Mouse (Mus musculus): ENCODE measurements around the gene Flt1. TPM values are rescaled to one million over a fixed set of nuclear protein-coding genes. Genes with fewer than 3 reads are reported as not detected.

Gene Flt1
- polyA plus RNA-seq (2016; fragmentation: Nextera tagmentation; extraction: Ambion mirVana) = 8.7 and 10.3 TPM in 2 replicates

DNA sequence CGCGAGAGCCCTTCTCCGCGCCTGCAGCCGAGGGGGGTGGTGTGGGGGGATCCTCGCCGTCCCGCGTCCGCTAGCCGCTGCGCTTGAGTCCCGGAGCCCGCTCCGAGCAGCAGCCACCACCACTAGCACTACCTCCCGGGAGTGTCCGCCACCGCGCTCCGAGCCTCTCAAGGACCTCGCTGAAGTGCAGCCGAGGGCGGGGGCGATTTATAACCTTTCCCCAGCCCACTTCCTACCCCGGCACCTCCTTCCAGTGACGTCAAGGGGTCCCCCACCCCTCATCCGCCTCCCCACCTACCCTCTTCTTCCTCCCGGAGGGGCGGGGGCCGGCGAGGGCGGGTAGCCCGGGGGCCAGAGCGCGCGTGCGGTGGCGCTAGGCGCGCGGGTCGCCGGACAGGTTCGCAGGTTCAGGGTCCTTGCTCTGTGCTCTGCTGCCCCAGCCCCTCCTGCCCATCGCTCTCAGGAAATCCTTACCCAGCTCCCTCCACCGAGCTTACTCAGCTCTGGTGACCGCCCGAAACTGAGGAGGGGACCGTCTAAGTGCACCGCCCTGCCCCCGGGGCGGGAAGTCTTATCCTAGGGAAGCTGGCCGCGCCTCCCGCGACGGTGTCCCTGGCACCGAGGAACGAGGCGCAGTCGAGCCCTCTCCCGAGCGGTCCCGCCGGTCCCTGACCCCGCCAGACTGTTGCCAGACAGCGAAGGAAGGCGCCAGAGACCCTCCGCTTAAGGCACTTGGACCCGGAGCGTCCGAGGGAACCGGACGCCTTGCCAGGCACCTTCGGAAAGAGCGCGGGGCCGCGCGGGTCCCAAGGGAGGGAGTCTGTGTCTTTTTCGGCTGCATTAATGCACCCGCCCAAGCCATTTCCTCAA lies at the start of gene Flt1:
Flt1 (minus strand) TSS at position 181 of the 870 bp plus-strand sequence.
- no peaks in the 10 kb centered on the region for H3K36me3 ChIP-seq (replicated peaks)
- peaks cover 27% of the 10 kb centered on the region for H3K4me1 ChIP-seq
- H3K27me3 ChIP-seq (ENCODE audit: poor library complexity, severe bottlenecking) = peaks cover 99% of the 10 kb centered on the region
- peak; percentile 56 for DNase-seq (ENCODE audit: extremely low spot score, low spot score)
- H3K4me3 ChIP-seq = peak within 1 kb of the TSS; percentile 54
- WGBS = under 1% methylated on average over 81 of the region's 82 CpGs
- peak within 1 kb of the TSS; percentile 62 for H3K27ac ChIP-seq
- H3K9me3 ChIP-seq = no peaks in the 10 kb centered on the region

DNA sequence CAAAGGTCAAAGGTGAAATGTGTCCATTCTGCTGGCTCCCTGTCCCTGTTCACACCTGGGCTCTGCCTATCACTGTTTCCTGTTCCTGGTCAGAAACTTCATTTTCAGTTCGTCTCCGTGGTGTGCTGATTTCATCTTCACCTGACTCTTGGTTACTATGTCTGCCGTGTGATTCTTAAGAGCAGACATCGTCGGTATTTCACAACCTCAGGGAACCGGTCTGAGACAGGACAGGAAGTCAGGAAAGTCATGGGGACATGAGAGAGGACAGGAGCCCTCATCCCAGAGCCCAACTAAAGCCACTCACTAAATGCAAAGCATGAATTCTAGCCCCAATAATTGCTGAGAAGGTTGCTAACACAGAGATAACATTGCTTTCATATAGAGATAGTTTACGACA lies 49.4 kb upstream of the Flt1 start:
- peaks cover 10% of the 10 kb centered on the region for H3K4me1 ChIP-seq
- H3K27me3 ChIP-seq (ENCODE audit: poor library complexity, severe bottlenecking) = no peaks in the 10 kb centered on the region
- H3K9me3 ChIP-seq = no peaks in the 10 kb centered on the region
- H3K27ac ChIP-seq = no peak overlapping the region
- 86% methylated on average over 7 of the region's 7 CpGs for WGBS
- H3K36me3 ChIP-seq (replicated peaks) = no peaks in the 10 kb centered on the region
- H3K4me3 ChIP-seq = no peak overlapping the region
- no peak for DNase-seq (ENCODE audit: extremely low spot score, low spot score)

DNA sequence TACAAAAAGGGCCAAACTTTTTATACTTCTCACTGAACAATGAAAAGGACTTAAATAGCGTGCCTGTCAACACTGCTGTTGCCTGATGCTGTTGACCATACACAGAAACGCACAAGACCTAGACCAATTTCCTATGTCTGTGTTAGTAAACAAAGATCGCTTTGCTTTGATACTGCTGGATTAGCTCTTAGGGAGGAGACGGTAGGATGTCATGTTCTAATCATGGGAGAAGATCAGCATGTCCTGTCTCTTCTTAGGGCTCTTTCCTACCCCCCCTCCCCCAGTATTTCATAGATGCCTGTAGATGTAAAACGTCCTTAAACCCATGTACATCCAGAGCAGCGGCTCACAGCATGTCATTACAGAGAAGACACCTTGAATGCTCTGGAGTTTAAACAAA lies 44.1 kb upstream of the Flt1 start:
- Histone ChIP-seq H3K4me1 (no peaks in the 10 kb centered on the region), H3K9me3 (no peaks in the 10 kb centered on the region), H3K27me3 (ENCODE audit: poor library complexity, severe bottlenecking) (no peaks in the 10 kb centered on the region), H3K27ac (no peak overlapping the region), H3K4me3 (no peak overlapping the region), H3K36me3 (replicated peaks) (no peaks in the 10 kb centered on the region)
- no peak for DNase-seq (ENCODE audit: extremely low spot score, low spot score)
- WGBS = 87% methylated on average over 6 of the region's 6 CpGs

DNA sequence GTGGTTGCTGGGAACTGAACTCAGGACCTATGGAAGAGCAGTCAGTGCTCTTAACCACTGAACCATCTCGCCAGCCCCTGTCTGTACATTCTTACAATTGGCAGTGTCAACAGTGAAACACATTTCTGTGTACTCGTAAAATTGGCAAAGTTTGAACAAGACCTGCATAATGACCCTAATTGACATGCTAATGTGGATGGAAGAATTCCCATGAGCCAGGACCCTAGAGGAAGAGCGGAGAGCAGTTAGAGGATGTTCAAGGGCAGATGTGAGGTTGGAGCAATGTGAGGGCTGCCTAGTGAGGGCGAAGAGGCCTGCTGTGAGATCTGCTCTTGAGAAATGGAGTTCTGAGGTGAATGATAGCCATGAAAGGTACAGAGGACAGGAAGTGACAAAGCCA lies 38.2 kb upstream of the Flt1 start:
- H3K4me3 ChIP-seq = no peak overlapping the region
- no peak overlapping the region for H3K27ac ChIP-seq
- no peaks in the 10 kb centered on the region for H3K27me3 ChIP-seq (ENCODE audit: poor library complexity, severe bottlenecking)
- no peaks in the 10 kb centered on the region for H3K36me3 ChIP-seq (replicated peaks)
- peaks cover 14% of the 10 kb centered on the region for H3K4me1 ChIP-seq
- 97% methylated on average over 4 of the region's 4 CpGs for WGBS
- DNase-seq (ENCODE audit: extremely low spot score, low spot score) = no peak
- H3K9me3 ChIP-seq = no peaks in the 10 kb centered on the region

DNA sequence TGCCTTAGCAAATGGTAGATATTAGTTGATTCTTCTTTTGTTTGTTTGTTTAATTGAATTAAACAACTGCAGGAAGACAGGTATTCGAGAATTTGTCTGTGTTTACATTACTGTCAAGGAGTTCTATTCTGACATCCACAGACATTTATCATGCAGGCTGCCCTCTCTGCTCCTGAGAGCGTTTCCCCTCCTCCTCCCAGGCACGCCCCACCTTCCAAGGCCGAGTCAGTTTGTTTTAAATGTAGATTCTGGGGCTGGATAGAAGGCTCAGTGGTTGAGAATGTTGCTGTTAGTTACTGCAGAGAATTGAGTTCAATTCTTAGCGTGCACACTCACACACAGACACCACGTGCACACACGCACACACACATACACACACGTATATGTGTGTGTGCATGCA lies 36.2 kb upstream of the Flt1 start:
- Histone ChIP-seq H3K9me3 (no peaks in the 10 kb centered on the region), H3K36me3 (replicated peaks) (no peaks in the 10 kb centered on the region), H3K4me3 (no peak overlapping the region), H3K27me3 (ENCODE audit: poor library complexity, severe bottlenecking) (no peaks in the 10 kb centered on the region), H3K27ac (no peak overlapping the region), H3K4me1 (peaks cover 17% of the 10 kb centered on the region)
- no peak for DNase-seq (ENCODE audit: extremely low spot score, low spot score)
- WGBS = 29% methylated on average over 8 of the region's 8 CpGs

DNA sequence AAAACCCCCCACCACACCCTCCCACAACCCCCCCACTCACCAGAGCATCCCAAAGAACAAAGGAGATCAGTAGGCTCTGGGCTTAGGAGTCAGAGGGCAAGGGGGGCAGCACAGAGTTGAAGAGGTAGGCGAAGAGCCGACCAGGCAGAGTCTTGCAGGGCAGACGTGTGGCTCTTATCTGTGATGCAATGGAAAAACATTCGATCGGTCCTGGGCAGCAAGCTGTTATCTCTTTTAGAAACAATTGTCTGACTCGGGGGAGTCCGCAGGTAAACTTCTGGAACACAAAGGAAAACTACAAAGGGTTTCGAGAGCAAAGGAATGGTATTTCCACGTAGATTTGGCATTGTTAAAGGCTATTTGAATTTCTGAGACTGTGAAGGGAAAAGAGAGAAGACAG lies 35.5 kb upstream of the Flt1 start:
- no peaks in the 10 kb centered on the region for H3K9me3 ChIP-seq
- WGBS = 7% methylated on average over 9 of the region's 9 CpGs
- no peaks in the 10 kb centered on the region for H3K27me3 ChIP-seq (ENCODE audit: poor library complexity, severe bottlenecking)
- H3K36me3 ChIP-seq (replicated peaks) = no peaks in the 10 kb centered on the region
- H3K4me3 ChIP-seq = no peak overlapping the region
- H3K27ac ChIP-seq = no peak overlapping the region
- no peak for DNase-seq (ENCODE audit: extremely low spot score, low spot score)
- H3K4me1 ChIP-seq = peaks cover 17% of the 10 kb centered on the region

DNA sequence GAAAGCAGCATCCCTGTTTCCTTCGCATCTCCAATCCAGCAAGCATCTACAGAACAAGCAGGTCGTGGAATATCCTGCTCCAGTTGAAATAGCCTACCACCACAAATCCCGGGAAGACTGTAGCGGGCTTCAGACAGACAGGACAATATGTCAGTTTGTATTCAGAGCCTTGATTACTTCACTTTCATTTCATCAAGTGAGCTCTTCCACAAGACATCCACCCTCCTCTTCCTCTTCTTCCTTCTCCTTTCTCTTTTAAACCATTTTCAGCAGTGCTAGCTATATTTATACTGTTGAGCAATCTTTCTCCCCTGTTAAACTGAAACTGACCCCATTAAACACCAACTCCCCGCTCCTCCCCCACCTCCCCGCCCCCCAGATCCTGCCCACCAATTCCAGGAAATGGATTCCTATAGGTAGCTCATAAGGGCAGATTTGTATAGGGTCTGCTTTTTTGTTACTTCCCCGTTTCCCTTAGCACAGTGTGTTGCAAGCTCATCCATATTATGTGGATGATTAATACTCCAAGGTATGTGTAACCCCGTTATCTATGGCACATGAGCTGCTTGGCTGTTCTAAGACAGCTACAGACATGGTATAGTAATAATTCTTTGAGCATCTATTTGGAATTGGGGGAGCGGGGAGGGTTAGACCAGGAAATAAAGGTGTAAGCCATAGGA lies 33.0 kb upstream of the Flt1 start:
- WGBS = 81% methylated on average over 9 of the region's 9 CpGs
- Histone ChIP-seq H3K27me3 (ENCODE audit: poor library complexity, severe bottlenecking) (peaks cover 12% of the 10 kb centered on the region), H3K4me3 (no peak overlapping the region), H3K4me1 (peaks cover 17% of the 10 kb centered on the region), H3K27ac (no peak overlapping the region), H3K9me3 (peaks cover 7% of the 10 kb centered on the region; the same call in 1 of the 2 replicates), H3K36me3 (replicated peaks) (no peaks in the 10 kb centered on the region)
- DNase-seq (ENCODE audit: extremely low spot score, low spot score) = no peak

DNA sequence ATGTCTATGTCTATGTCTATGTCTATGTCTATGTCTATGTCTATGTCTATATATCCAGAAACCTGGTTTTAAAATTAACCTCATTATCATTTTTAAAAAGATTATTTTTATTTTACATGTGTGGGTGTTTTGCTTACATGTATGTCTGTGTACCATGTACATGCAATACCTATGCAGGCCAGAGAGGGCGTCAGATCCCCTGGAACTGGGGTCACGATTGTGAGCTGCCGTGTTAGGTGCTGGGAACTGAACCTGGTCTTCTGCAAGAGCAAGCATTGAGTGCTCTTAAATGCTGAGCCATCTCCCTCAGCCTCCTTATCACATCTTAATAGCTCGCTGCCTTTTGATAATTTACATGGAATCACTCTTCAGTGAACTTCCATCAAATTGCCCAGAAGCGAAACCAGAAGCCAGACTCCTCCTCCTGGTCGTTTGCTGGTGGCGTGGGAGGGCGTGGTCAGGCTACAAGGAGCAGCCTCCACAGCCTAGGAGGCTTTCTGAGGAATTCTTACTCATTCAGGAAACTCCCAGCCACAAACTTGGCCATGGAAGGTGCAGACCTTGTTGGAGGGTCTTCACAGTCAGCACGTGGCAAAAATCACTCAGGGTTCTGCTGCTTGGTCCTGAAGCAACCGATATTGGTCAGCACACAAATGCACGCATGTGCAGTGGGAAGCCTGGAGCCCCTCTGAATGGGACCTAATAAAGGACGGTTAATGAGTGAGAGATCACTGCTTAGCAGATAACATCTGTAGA lies 32.2 kb upstream of the Flt1 start:
- Histone ChIP-seq H3K4me3 (no peak overlapping the region), H3K9me3 (peaks cover 7% of the 10 kb centered on the region; the same call in 1 of the 2 replicates), H3K27me3 (ENCODE audit: poor library complexity, severe bottlenecking) (peaks cover 20% of the 10 kb centered on the region), H3K36me3 (replicated peaks) (no peaks in the 10 kb centered on the region), H3K27ac (no peak overlapping the region), H3K4me1 (peaks cover 20% of the 10 kb centered on the region)
- 69% methylated on average over 12 of the region's 12 CpGs for WGBS
- DNase-seq (ENCODE audit: extremely low spot score, low spot score) = no peak

DNA sequence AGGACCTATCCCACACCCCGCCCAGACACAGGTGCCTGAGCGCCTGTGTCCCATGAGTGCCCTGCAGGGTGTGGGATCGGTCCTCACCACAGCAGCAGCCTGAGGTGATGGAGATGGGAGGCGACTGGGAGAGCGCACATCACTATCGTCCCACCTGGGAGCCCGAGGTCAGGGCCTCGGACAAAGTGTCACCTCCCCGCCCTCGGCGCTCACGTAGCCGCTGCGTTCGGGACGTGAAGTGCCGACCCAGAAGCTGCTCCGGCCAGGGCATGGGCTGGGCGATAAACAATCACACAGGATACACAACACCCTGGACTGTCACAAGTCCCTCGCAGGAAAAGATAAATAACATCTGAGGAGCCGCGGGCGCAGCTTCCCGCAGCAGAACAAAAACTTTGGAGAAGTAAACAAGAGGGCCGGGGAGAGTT lies 27.1 kb upstream of the Flt1 start:
- Histone ChIP-seq H3K36me3 (replicated peaks) (no peaks in the 10 kb centered on the region), H3K4me1 (peaks cover 40% of the 10 kb centered on the region), H3K4me3 (peak overlapping the region; percentile 42), H3K9me3 (peaks cover 7% of the 10 kb centered on the region; the same call in 1 of the 2 replicates), H3K27me3 (ENCODE audit: poor library complexity, severe bottlenecking) (peaks cover 69% of the 10 kb centered on the region), H3K27ac (no peak overlapping the region)
- WGBS = 2% methylated on average over 25 of the region's 25 CpGs
- peak; percentile 20 for DNase-seq (ENCODE audit: extremely low spot score, low spot score)

DNA sequence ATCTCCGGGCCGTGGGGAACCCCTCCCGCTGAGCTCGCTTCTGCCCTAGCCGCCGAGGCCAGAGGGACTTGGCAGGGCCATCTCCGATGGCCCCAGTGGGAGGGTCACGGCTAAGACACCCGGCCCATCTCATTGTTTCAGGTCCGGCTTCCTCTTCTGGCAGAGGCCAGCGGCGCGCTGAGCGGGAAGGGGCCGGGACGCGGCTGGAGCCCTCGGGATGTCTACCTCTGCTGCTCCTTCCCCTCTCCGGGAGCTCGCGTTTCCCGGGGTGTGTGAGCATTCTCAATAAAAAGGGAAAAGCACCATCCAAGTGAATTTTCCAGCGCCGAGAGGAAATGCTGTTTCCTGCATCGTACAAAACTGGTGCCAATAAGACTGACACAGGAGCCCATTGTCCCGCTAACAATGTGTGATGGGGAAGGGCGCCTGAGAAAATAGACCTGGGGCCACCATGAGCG lies 25.9 kb upstream of the Flt1 start:
- H3K9me3 ChIP-seq = peaks cover 7% of the 10 kb centered on the region; the same call in 1 of the 2 replicates
- peaks cover 44% of the 10 kb centered on the region for H3K4me1 ChIP-seq
- H3K27me3 ChIP-seq (ENCODE audit: poor library complexity, severe bottlenecking) = peaks cover 81% of the 10 kb centered on the region
- peak; percentile 56 for DNase-seq (ENCODE audit: extremely low spot score, low spot score)
- H3K36me3 ChIP-seq (replicated peaks) = no peaks in the 10 kb centered on the region
- peak overlapping the region; percentile 52 for H3K4me3 ChIP-seq
- peak overlapping the region; percentile 65; the same call in 1 of the 2 replicates for H3K27ac ChIP-seq
- 0% methylated on average over 28 of the region's 28 CpGs for WGBS

DNA sequence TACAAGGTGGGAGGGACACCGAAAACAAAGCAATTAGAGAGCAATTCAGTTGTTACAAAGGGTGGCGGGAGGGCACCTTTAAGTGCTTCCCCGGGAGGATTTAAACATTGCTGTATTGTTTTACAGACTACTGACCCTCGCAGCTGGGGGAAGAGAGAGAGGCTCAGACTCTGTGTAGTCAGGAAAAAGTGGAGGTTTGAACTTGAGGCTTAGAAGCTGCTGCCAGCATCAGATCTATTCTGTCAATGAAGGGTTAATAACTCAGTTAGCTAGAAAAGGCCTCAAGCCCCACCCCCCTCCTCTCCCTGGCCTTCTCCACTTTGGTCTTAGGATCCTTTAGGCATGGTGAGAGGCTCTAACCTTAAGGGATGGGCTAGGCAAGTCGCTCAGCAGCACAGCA lies 24.2 kb upstream of the Flt1 start:
- H3K4me3 ChIP-seq = no peak overlapping the region
- 2% methylated on average over 5 of the region's 5 CpGs for WGBS
- DNase-seq (ENCODE audit: extremely low spot score, low spot score) = peak; percentile 26
- H3K9me3 ChIP-seq = peaks cover 7% of the 10 kb centered on the region; the same call in 1 of the 2 replicates
- no peaks in the 10 kb centered on the region for H3K36me3 ChIP-seq (replicated peaks)
- H3K27ac ChIP-seq = no peak overlapping the region
- H3K4me1 ChIP-seq = peaks cover 44% of the 10 kb centered on the region
- H3K27me3 ChIP-seq (ENCODE audit: poor library complexity, severe bottlenecking) = peaks cover 92% of the 10 kb centered on the region

DNA sequence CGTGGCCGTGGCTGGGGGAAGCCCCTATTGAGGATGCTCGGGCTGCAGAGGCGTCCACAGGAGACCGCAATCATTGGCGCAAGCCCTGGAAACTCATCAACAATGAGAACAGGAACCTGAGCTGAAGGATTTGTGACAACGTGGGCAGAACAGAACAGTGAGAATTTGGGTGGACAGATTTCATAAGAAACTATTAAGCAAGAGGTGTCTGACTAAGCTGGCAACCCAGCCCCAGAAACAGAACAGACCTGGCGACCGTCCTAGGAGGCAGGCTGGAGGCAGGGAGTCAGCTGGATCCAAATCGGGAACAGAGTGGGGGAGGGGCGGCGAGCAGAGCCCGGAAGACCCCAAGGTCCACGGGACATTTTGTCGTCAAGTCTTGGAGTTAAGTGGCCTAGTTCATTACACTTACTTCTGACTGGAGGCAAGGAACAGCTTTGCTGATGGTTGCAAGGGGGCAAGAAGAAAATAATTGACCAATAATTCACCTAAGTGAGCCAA lies 22.3 kb upstream of the Flt1 start:
- peak; percentile 49 for DNase-seq (ENCODE audit: extremely low spot score, low spot score)
- Histone ChIP-seq H3K27me3 (ENCODE audit: poor library complexity, severe bottlenecking) (peaks cover 79% of the 10 kb centered on the region), H3K36me3 (replicated peaks) (no peaks in the 10 kb centered on the region), H3K9me3 (no peaks in the 10 kb centered on the region), H3K4me3 (peak overlapping the region; percentile 45), H3K4me1 (peaks cover 42% of the 10 kb centered on the region), H3K27ac (no peak overlapping the region)
- WGBS = 2% methylated on average over 15 of the region's 15 CpGs
